Mouse (Mus musculus) intestine, postnatal 0 days (tissue): Measurements from ENCODE around the gene Tmem129. TPM values are rescaled to one million over a fixed set of nuclear protein-coding genes. Genes with fewer than 3 reads are reported as not detected.

ENCODE experiments used
- ATAC-seq: fragments of 200-750 bp; cut with Nextera tagmentation; 2 replicates; pipeline ENCODE4 v1.8.0; 2017; ENCODE audit warnings: mild to moderate bottlenecking, moderate TSS enrichment, moderate library complexity
- H3K27ac ChIP-seq: fragments of 300-500 bp; sonication (generic); 2 replicates; pipeline ENCODE4 v1.5.1; 2014; ENCODE audit warnings: mild to moderate bottlenecking, low read depth, low read length, moderate library complexity
- H3K27me3 ChIP-seq: fragments of 300-500 bp; sonication (generic); replicated peaks from 2 replicates; pipeline ENCODE4 v1.6.1; 2014; ENCODE audit warnings: low read length, mixed read lengths; ENCODE audit not compliant: control insufficient read depth, insufficient read depth
- H3K36me3 ChIP-seq: fragments of 300-500 bp; sonication (generic); 2 replicates; pipeline ENCODE4 v1.6.1; 2014; ENCODE audit warnings: mild to moderate bottlenecking, moderate library complexity; ENCODE audit not compliant: control insufficient read depth, insufficient read depth
- H3K4me1 ChIP-seq: fragments of 300-500 bp; sonication (generic); replicated peaks from 2 replicates; pipeline ENCODE4 v1.6.1; 2014; ENCODE audit warnings: antibody characterized with exemption, low read length, mixed read lengths; ENCODE audit not compliant: control insufficient read depth, insufficient read depth
- H3K4me2 ChIP-seq: fragments of 300-500 bp; sonication (generic); replicated peaks from 2 replicates; pipeline ENCODE4 v1.6.1; 2014; ENCODE audit warnings: low read depth, mild to moderate bottlenecking, moderate library complexity
- H3K4me3 ChIP-seq: fragments of 300-500 bp; sonication (generic); 2 replicates; pipeline ENCODE4 v1.5.1; 2014; ENCODE audit warnings: low read depth, low read length
- H3K9ac ChIP-seq: fragments of 300-500 bp; sonication (generic); 2 replicates; pipeline ENCODE4 v1.6.1; 2014; ENCODE audit warnings: mild to moderate bottlenecking, low read depth, low read length
- H3K9me3 ChIP-seq: fragments of 300-500 bp; sonication (generic); 2 replicates; pipeline ENCODE4 v1.6.1; 2016; ENCODE audit warnings: mixed run types; ENCODE audit not compliant: control insufficient read depth
- CTCF ChIP-seq: sonication (generic); IDR thresholded peaks from 2 replicates; pipeline ENCODE4 v1.5.1; 2016; ENCODE audit warnings: low read depth, mild to moderate bottlenecking, control low read depth, antibody characterized with exemption, moderate library complexity
- WGBS: fragments of 180-500 bp; shearing (Covaris S2); extraction: QIAGEN DNeasy Blood & Tissue Kit; methylation state at CpG from one replicate; pipeline ENCODE4 v1.1.7; 2014; 5-methylcytosine and 5-hydroxymethylcytosine counted together
- polyA plus RNA-seq: library from polyadenylated mRNA; unstranded; fragments of >200 nt; fragmentation: Nextera tagmentation; extraction: Ambion mirVana; gene quantifications from 2 replicates; pipeline ENCODE4 v1.2.1, GENCODE M21; 2015

Gene Tmem129
- polyA plus RNA-seq, 1 experiment from 2014 or later = 18.5 TPM

- H3K27me3 ChIP-seq = no peaks in the 10 kb centered on the region
- H3K27ac ChIP-seq = no peak overlapping the region
- peaks cover 33% of the 10 kb centered on the region for H3K36me3 ChIP-seq
- WGBS = 81% methylated on average over 5 of the region's 5 CpGs
- no peaks in the 10 kb centered on the region for H3K9me3 ChIP-seq
- no peaks in the 10 kb centered on the region for H3K4me1 ChIP-seq
- TF ChIP-seq CTCF = no peak
- no peak overlapping the region for H3K4me2 ChIP-seq
- no peak for ATAC-seq
- no peak overlapping the region for H3K9ac ChIP-seq
- no peak overlapping the region for H3K4me3 ChIP-seq
These were observed 52.9 kb downstream of the Tmem129 start for GRCm38 (mm10) chr5:33605314-33605713.

Other genes with a start within 250 kb of the Tmem129 start
- gene Nkx1-1, start 224.4 kb downstream of the Tmem129 start, polyA plus RNA-seq = not detected in 2 replicates
- gene Fam53a, start 28.8 kb downstream of the Tmem129 start, polyA plus RNA-seq = 39.4 and 42.1 TPM in 2 replicates
- gene Gm9903, start 28.5 kb downstream of the Tmem129 start, polyA plus RNA-seq = 0.42 and 0.52 TPM in 2 replicates
- gene Slbp, start 5.8 kb downstream of the Tmem129 start, polyA plus RNA-seq = 91.4 and 92.9 TPM in 2 replicates
- gene Tacc3, start 288 bp downstream of the Tmem129 start, polyA plus RNA-seq = 37.3 and 39.3 TPM in 2 replicates
- gene Fgfr3, start 63.3 kb upstream of the Tmem129 start, polyA plus RNA-seq = 2.6 and 3.5 TPM in 2 replicates
- 37.8 and 40.9 TPM in 2 replicates for gene Letm1, start 124.4 kb upstream of the Tmem129 start, polyA plus RNA-seq
- gene Nsd2, start 162.3 kb upstream of the Tmem129 start, polyA plus RNA-seq = 12.1 and 14.1 TPM in 2 replicates